Mouse (Mus musculus) myocyte (in vitro differentiated cells): ENCODE data around the gene Vmn2r66.

ENCODE experiments used
- MAX ChIP-seq: IDR thresholded peaks from one replicate; pipeline ENCODE4 v1.6.1; 2011; ENCODE audit warnings: low read depth, mild to moderate bottlenecking, control low read depth
- MYOG ChIP-seq, 3 experiments: IDR thresholded peaks; one replicate each; pipeline ENCODE4 v1.6.1; 2011; ENCODE audit warnings: control low read depth in 2 of 3, low read depth in 2 of 3, mild to moderate bottlenecking in 2 of 3; ENCODE audit not compliant: insufficient read length in 2 of 3, control insufficient read depth in 1 of 3, insufficient read depth in 1 of 3
- POLR2A ChIP-seq: IDR thresholded peaks from one replicate; pipeline ENCODE4 v1.6.1; 2011; ENCODE audit warnings: low read depth, mild to moderate bottlenecking, control low read depth, moderate library complexity; ENCODE audit not compliant: insufficient read length
- SRF ChIP-seq: IDR thresholded peaks from one replicate; pipeline ENCODE4 v1.6.1; 2011; ENCODE audit warnings: low read depth; ENCODE audit not compliant: control insufficient read depth, insufficient read length

GRCm38 (mm10) chr7:85012168-85012567 lies at the start of gene Vmn2r66:
- TF ChIP-seq SRF (no peak), POLR2A (no peak), MYOG (IDR thresholded peaks at IDR 0.05; ENCODE audit: control insufficient read depth in 1 of 3, insufficient read depth in 1 of 3, insufficient read length in 2 of 3, low read depth in 2 of 3) (no peak), MAX (no peak)
